Mouse (Mus musculus) liver, embryonic 14.5 days (tissue): Measurements from ENCODE around the gene Ticam1.

Source experiments
- CTCF ChIP-seq: IDR thresholded peaks from 2 replicates; pipeline ENCODE4 v1.5.1; 2016; ENCODE audit warnings: antibody characterized with exemption, low read depth, control low read depth
- EP300 ChIP-seq: IDR thresholded peaks from 2 replicates; pipeline ENCODE4 v1.6.1; 2016; ENCODE audit warnings: antibody characterized with exemption, low read depth

- TF ChIP-seq CTCF: peak; percentile 99
- TF ChIP-seq EP300: no peak
Observed at GRCm38 (mm10) chr17:56255863-56256238, 20.7 kb downstream of the Ticam1 start.
